Mouse (Mus musculus): ENCODE measurements around the gene Cadm2. TPM values are rescaled to one million over a fixed set of nuclear protein-coding genes. Genes with fewer than 3 reads are reported as not detected.

Cadm2 gene
- total RNA-seq, 2 experiments from 2014 or later: 0.20 to 1.3 TPM

- DNase-seq: no peak
Measured at GRCm38 (mm10) chr16:66936332-66936731, 684.4 kb downstream of the Cadm2 start.

- no peak for DNase-seq
Measured at GRCm38 (mm10) chr16:66925517-66925916, 695.2 kb downstream of the Cadm2 start.

- no peak for DNase-seq
Measured at GRCm38 (mm10) chr16:66922753-66923152, 698.0 kb downstream of the Cadm2 start.

- no peak for DNase-seq
Measured at GRCm38 (mm10) chr16:66921414-66921915, 699.2 kb downstream of the Cadm2 start.

GRCm38 (mm10) chr16:66919889-66920402, 700.8 kb downstream of the Cadm2 start:
- DNase-seq: no peak

GRCm38 (mm10) chr16:66901801-66902200, 718.9 kb downstream of the Cadm2 start:
- no peak for DNase-seq

- no peak for DNase-seq
Measured at GRCm38 (mm10) chr16:66900664-66901063, 720.0 kb downstream of the Cadm2 start.

- no peak for DNase-seq
Measured at GRCm38 (mm10) chr16:66892359-66892758, 728.3 kb downstream of the Cadm2 start.

GRCm38 (mm10) chr16:66891559-66892247, 729.0 kb downstream of the Cadm2 start:
- no peak for DNase-seq

- DNase-seq: no peak
Measured at GRCm38 (mm10) chr16:66889907-66890306, 730.8 kb downstream of the Cadm2 start.

GRCm38 (mm10) chr16:66882597-66882996, 738.1 kb downstream of the Cadm2 start:
- no peak for DNase-seq

- no peak for DNase-seq
Measured at GRCm38 (mm10) chr16:66871201-66871600, 749.5 kb downstream of the Cadm2 start.

- no peak for DNase-seq
Measured at GRCm38 (mm10) chr16:66851047-66851446, 769.7 kb downstream of the Cadm2 start.

- DNase-seq: no peak
Measured at GRCm38 (mm10) chr16:66824866-66825265, 795.8 kb downstream of the Cadm2 start.

- DNase-seq: no peak
Measured at GRCm38 (mm10) chr16:66811495-66811894, 809.2 kb downstream of the Cadm2 start.

- DNase-seq: no peak
Measured at GRCm38 (mm10) chr16:66798204-66798603, 822.5 kb downstream of the Cadm2 start.

GRCm38 (mm10) chr16:66793067-66793466, 827.6 kb downstream of the Cadm2 start:
- DNase-seq: no peak

GRCm38 (mm10) chr16:66771883-66772282, 848.8 kb downstream of the Cadm2 start:
- DNase-seq: no peak

GRCm38 (mm10) chr16:66769545-66769944, 851.2 kb downstream of the Cadm2 start:
- DNase-seq: no peak

- no peak for DNase-seq
Measured at GRCm38 (mm10) chr16:66768684-66769389, 851.9 kb downstream of the Cadm2 start.

GRCm38 (mm10) chr16:66761546-66762473, 858.9 kb downstream of the Cadm2 start:
- DNase-seq: no peak

GRCm38 (mm10) chr16:66748533-66748932, 872.2 kb downstream of the Cadm2 start:
- no peak for DNase-seq

Measured in gastrocnemius, postnatal 25 days (tissue).